Mouse (Mus musculus) kidney, embryonic 14.5 days (tissue): ENCODE measurements around the gene Abr. TPM values are rescaled to one million over a fixed set of nuclear protein-coding genes. Genes with fewer than 3 reads are reported as not detected.

Experiments
- ATAC-seq: fragments of 200-750 bp; cut with Nextera tagmentation; 2 replicates; pipeline ENCODE4 v1.8.0; 2017; ENCODE audit warnings: moderate number of reproducible peaks, mild to moderate bottlenecking, moderate TSS enrichment, moderate library complexity; ENCODE audit not compliant: low FRiP score, low TSS enrichment
- H3K27ac ChIP-seq: fragments of 300-500 bp; sonication (generic); 2 replicates; pipeline ENCODE4 v1.5.1; 2014; ENCODE audit warnings: low read depth, mild to moderate bottlenecking, low read length, moderate library complexity, mixed read lengths
- H3K27me3 ChIP-seq: fragments of 300-500 bp; sonication (generic); 2 replicates; pipeline ENCODE4 v1.6.1; 2014; ENCODE audit warnings: mild to moderate bottlenecking, low read length; ENCODE audit not compliant: control insufficient read depth, insufficient read depth
- H3K36me3 ChIP-seq: fragments of 300-500 bp; sonication (generic); 2 replicates; pipeline ENCODE4 v1.6.1; 2014; ENCODE audit warnings: low read length, mixed read lengths; ENCODE audit not compliant: control insufficient read depth, insufficient read depth
- H3K4me1 ChIP-seq: fragments of 300-500 bp; sonication (generic); 2 replicates; pipeline ENCODE4 v1.6.1; 2014; ENCODE audit warnings: low read length, mixed read lengths; ENCODE audit not compliant: control insufficient read depth, insufficient read depth
- H3K4me2 ChIP-seq: fragments of 300-500 bp; sonication (generic); replicated peaks from 2 replicates; pipeline ENCODE4 v1.6.1; 2014; ENCODE audit warnings: low read depth, mild to moderate bottlenecking, low read length
- H3K4me3 ChIP-seq: fragments of 300-500 bp; sonication (generic); 2 replicates; pipeline ENCODE4 v1.5.1; 2014; ENCODE audit warnings: mild to moderate bottlenecking, low read length
- H3K9ac ChIP-seq: fragments of 300-500 bp; sonication (generic); 2 replicates; pipeline ENCODE4 v1.6.1; 2014; ENCODE audit warnings: low read depth, mild to moderate bottlenecking, low read length, moderate library complexity
- H3K9me3 ChIP-seq: fragments of 300-500 bp; sonication (generic); 2 replicates; pipeline ENCODE4 v1.6.1; 2016; ENCODE audit warnings: low read length; ENCODE audit not compliant: control insufficient read depth
- WGBS: fragments of 180-500 bp; shearing (Covaris S2); extraction: QIAGEN DNeasy Blood & Tissue Kit; methylation state at CpG from one replicate; pipeline ENCODE4 v1.1.7; 2014; 5-methylcytosine and 5-hydroxymethylcytosine counted together
- polyA plus RNA-seq: library from polyadenylated mRNA; unstranded; fragments of >200 nt; fragmentation: Nextera tagmentation; extraction: Ambion mirVana; gene quantifications from 2 replicates; pipeline ENCODE4 v1.2.1, GENCODE M21; 2014

Gene Abr
- polyA plus RNA-seq, 1 experiment from 2014 or later = 57.7 TPM

DNA sequence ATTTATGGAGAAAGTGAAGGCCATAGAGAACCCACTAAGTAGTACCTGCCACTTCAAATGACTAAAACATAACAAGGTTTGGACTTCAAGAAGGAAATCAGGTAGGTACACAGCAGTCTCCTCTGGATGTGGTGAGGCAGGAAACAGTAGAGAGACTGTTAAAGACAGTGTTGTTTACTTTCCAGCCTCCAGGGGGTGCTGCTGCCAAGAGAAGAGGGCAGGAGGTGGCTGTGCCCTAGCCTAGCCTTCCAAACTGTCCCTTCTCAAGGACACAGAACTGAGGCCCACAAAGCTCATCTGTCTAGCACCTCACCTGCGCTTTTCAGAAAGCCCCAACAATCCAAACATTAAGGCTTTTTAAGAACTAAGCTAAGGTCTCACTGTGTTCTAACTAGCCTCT lies 81.1 kb downstream of the Abr start:
- 41% methylated on average over 1 of the region's 1 CpGs for WGBS
- ATAC-seq = no peak
- no peaks in the 10 kb centered on the region for H3K4me1 ChIP-seq

DNA sequence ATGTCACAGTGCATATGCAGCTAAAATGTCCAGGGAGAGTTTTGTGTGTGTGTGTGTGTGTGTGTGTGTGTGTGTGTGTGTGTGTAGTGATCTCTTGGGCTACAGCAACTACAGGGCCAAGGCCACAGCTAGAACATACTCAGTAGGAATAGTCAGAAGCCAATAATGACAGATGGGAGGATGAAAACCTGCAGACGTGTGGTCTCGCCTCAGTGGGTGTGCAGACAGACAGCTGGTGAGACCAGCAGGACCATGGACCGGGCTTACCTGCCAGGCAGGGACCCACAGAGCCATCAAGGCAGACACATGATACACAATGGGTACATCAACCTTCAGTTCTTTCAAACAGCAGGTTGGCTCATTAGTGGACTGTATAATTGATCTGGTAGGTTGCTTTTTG lies 84.7 kb downstream of the Abr start:
- Histone ChIP-seq H3K4me1 (no peaks in the 10 kb centered on the region), H3K27ac (no peak overlapping the region), H3K4me2 (no peak overlapping the region), H3K9ac (no peak overlapping the region), H3K27me3 (no peaks in the 10 kb centered on the region), H3K4me3 (no peak overlapping the region), H3K36me3 (no peaks in the 10 kb centered on the region; the same call in 1 of the 2 replicates), H3K9me3 (no peaks in the 10 kb centered on the region)
- ATAC-seq = no peak
- WGBS = 74% methylated on average over 3 of the region's 3 CpGs

More for the DNA sequence above, 81.1 kb downstream of the Abr start:
- H3K4me3 ChIP-seq = no peak overlapping the region
- no peaks in the 10 kb centered on the region for H3K36me3 ChIP-seq
- no peaks in the 10 kb centered on the region for H3K9me3 ChIP-seq
- H3K27me3 ChIP-seq = no peaks in the 10 kb centered on the region
- no peak overlapping the region for H3K27ac ChIP-seq
- no peak overlapping the region for H3K9ac ChIP-seq
- H3K4me2 ChIP-seq = no peak overlapping the region

DNA sequence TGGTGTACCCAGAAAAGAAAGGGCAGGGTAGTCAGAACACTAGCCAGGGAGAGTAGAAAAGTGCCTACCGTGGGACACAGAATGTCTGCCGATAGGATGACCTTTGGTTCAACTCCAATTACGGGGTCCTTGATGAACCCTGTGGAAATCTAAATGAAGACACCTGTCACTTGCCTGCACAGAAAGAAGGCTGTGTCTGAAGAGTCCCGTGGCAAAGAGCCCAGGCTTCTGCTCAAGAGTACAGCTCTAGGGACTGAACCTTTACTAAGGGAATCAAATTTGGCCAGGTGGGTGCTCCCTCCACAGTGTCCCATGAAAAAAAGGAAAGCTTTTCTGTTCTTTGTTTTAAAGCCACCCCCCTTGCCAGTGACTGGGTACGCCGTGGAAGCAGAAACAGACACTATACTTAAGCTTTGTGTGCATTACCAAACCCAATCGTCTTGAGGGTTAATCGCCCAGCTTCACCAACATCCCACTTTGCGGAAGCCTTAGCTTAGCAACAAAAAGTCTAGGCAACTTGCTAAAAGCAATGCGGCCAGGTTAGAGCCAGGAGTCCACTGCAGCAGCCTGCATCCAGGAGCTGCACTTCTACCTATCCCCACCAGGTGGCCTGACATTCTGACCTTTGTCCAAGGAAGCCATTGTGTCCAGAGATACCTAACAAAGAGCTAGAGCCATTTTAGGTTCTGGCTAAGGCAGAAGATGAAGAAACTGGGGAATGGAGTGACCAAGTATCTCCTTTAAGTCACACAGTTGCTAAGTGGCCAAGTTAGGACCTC lies 85.3 kb downstream of the Abr start:
- no peaks in the 10 kb centered on the region for H3K27me3 ChIP-seq
- H3K36me3 ChIP-seq = no peaks in the 10 kb centered on the region; the same call in 1 of the 2 replicates
- H3K9me3 ChIP-seq = no peaks in the 10 kb centered on the region
- no peak overlapping the region for H3K4me2 ChIP-seq
- H3K4me3 ChIP-seq = no peak overlapping the region
- H3K9ac ChIP-seq = no peak overlapping the region
- no peaks in the 10 kb centered on the region for H3K4me1 ChIP-seq
- 86% methylated on average over 10 of the region's 10 CpGs for WGBS
- no peak for ATAC-seq
- no peak overlapping the region for H3K27ac ChIP-seq

DNA sequence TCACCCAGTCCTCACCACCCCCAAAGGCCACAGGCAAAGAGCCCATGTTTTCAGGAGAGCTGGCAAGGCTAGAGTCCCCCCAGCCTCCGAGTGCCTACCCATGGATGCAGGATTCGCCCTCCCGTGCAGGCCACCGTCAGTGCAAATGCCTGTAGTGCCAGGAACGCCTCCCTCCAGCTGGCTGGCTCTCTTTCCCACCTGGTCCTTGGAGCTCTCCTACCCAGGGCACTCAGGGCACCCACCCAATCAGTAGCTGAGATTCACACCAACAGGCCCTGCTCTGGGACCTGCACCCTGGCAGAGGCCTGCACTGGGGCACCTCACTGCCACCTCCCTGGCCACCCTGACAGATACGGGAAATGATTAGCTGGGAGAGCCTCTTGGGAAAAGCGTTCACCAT lies 90.1 kb downstream of the Abr start:
- 88% methylated on average over 7 of the region's 7 CpGs for WGBS
- H3K9me3 ChIP-seq = no peaks in the 10 kb centered on the region
- H3K27me3 ChIP-seq = no peaks in the 10 kb centered on the region
- no peak overlapping the region for H3K27ac ChIP-seq
- H3K4me1 ChIP-seq = peaks cover 3% of the 10 kb centered on the region; the same call in 1 of the 2 replicates
- H3K4me2 ChIP-seq = no peak overlapping the region
- H3K36me3 ChIP-seq = no peaks in the 10 kb centered on the region; the same call in 1 of the 2 replicates
- no peak for ATAC-seq
- no peak overlapping the region for H3K4me3 ChIP-seq
- no peak overlapping the region for H3K9ac ChIP-seq

DNA sequence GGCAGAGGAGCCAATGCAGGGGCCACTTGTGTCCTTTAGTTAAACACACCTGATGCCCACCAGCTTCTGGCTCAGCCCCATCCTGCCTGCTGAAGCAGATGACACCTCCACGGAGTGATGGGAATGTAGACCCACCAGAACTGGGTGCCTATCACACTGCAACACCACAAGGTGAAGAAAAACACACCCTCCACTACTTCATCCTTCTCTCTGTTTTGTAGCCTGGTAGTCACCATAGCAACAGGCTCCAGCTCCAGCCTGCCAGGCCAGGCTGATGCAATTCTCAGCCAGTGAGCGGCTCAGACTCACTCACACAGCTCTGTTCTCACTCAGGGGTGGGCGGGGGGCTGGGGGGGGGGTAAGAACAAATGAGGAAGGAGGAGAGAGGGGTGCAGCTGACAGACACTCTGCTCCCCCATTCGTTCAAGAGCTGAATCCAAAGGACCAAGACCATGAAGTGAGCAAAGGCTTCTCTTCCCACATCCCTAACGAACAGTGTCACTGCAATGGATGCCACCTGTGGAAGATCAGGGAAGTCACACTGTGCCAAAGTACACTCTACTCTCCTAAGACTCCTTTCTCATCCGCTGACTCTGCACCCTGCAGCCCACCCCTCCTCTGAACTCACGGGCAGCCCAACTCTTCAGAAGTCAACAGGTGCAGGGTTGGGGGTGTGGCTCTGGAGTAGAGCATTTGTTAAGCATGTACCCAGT lies 91.0 kb downstream of the Abr start:
- H3K36me3 ChIP-seq = no peaks in the 10 kb centered on the region; the same call in 1 of the 2 replicates
- no peak overlapping the region for H3K27ac ChIP-seq
- H3K4me3 ChIP-seq = no peak overlapping the region
- no peaks in the 10 kb centered on the region for H3K9me3 ChIP-seq
- H3K4me1 ChIP-seq = peaks cover 3% of the 10 kb centered on the region; the same call in 1 of the 2 replicates
- WGBS = 46% methylated on average over 7 of the region's 7 CpGs
- ATAC-seq = 0 out of 2 replicates have a peak, but pooled peaks have one; percentile 45
- H3K4me2 ChIP-seq = no peak overlapping the region
- H3K27me3 ChIP-seq = no peaks in the 10 kb centered on the region
- no peak overlapping the region for H3K9ac ChIP-seq

DNA sequence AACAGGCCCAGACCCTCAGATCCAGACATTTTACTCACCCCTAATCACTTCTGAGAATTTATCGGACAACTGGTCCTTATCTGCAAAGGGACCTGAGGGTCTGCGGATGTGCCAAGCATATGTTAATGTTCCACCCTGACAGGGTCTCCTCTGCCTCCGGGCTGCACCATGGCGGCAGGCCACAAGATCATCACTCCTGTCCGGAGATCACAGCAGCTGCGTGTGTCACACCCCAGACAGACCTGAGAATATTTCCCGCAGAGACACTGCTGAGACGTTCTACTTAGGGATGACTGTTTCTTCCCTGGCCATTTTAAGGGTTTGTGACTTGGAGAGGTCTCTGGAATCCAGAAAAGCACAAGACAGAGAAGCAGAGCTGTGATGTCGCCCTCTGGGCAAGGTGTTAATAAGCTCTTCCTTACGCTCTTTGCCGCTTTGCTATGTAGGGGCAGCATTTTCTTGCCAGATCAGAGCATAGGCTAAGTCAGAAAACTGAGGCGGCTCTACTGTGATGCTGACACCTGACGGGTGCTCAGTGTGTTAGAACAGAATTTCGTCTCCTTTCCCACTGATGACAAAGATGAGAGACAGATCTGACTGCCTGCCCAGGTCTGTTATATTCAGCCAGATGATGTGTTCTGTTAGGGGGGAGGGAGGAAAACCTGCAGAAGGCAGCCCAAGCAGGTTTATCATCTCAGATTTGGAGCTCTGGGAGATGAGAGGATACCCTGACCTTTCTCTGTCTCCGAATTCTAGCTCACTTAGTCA lies 91.8 kb downstream of the Abr start:
- H3K36me3 ChIP-seq = no peaks in the 10 kb centered on the region; the same call in 1 of the 2 replicates
- H3K27ac ChIP-seq = no peak overlapping the region
- H3K9ac ChIP-seq = no peak overlapping the region
- WGBS = 85% methylated on average over 15 of the region's 15 CpGs
- ATAC-seq = no peak
- no peak overlapping the region for H3K4me3 ChIP-seq
- H3K4me2 ChIP-seq = no peak overlapping the region
- no peaks in the 10 kb centered on the region for H3K27me3 ChIP-seq
- H3K9me3 ChIP-seq = no peaks in the 10 kb centered on the region
- peaks cover 7% of the 10 kb centered on the region; the same call in 1 of the 2 replicates for H3K4me1 ChIP-seq

DNA sequence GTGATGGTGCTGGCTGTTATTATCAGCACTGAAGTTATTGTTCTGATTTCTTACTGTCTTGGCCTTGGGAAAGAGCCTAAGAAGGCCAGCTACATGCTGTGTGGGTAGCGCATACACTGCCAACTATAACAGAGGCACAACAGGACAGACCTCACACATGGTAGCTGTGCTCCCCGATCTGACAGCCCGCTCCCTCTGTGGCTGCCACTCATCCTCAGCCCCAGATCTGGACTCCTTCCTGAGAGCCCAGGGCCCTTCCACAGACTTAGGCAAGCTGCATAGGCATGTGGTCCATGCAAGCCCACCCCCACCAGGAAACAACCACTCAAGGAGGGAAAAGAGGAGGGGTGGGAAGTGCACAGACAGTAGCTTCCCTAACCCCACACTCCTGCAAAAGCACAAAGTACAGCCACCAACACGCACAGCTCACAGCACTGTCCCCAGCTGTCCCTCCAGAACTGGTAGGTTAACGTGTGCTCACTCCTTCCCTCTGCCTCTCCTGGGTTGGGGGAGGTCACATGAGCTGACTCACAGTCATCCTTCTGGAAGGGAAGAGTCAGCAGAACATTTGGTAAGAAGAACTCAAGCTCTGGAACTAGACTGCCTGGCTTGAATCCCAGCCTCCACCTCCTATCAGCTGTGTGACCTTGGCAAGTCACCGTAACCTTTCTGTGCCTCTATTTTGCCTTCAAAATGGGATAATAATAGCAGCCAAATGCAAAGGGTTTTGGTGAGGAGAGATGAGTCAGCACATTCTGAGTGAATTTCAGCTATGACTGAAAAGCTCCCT lies 92.6 kb downstream of the Abr start:
- 69% methylated on average over 6 of the region's 6 CpGs for WGBS
- Histone ChIP-seq H3K36me3 (no peaks in the 10 kb centered on the region; the same call in 1 of the 2 replicates), H3K4me3 (no peak overlapping the region), H3K9me3 (no peaks in the 10 kb centered on the region), H3K27me3 (no peaks in the 10 kb centered on the region), H3K9ac (no peak overlapping the region), H3K4me2 (no peak overlapping the region), H3K27ac (no peak overlapping the region), H3K4me1 (peaks cover 8% of the 10 kb centered on the region; the same call in 1 of the 2 replicates)
- no peak for ATAC-seq

DNA sequence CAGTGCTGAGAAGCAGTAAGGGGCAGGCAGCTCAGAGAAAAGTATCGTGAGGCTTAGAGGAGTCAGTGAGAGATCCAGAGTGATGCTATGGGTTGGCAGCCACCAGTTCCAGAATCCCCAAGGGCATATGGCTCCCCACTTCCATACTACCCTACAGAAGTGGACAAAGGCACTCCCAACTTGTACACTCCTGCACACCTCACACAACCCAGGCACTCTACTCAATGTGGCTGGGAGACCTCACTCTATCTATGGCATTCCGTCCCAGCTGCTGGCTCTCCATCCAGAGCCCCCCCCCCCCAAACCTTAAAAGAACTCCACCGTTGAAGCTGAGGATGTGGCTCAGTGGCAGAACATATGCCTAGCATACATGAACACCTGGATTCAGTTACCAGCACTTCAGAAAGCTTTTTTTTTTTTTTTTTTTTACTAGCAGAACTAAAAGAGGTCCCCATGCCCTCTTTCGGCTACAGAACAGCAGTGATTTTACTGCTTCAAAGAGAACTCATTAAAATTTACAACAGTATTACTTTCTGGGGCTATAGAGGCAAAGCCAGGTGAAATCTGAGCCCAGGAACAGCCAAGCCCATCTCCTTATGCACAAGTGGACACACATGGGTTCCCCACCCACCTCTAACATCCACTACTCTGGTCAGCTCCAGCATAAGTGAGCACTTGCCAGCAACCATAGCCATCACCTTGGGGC lies 96.3 kb downstream of the Abr start:
- Histone ChIP-seq H3K9me3 (no peaks in the 10 kb centered on the region), H3K27me3 (no peaks in the 10 kb centered on the region), H3K4me1 (peaks cover 21% of the 10 kb centered on the region; the same call in 1 of the 2 replicates), H3K27ac (0 out of 2 replicates have a peak overlapping the region, but pooled peaks have one; percentile 17), H3K4me3 (no peak overlapping the region), H3K36me3 (no peaks in the 10 kb centered on the region), H3K9ac (no peak overlapping the region), H3K4me2 (no peak overlapping the region)
- 55% methylated on average over 4 of the region's 4 CpGs for WGBS
- ATAC-seq = 0 out of 2 replicates have a peak, but pooled peaks have one; percentile 12
